In genomic region chr17:58041178-58041577, GRCm38 (mm10) we compare ENCODE assay signal across 18 mouse cellular contexts.
DNase-seq lines count a peak whose midpoint lies in the region; ATAC-seq and TF ChIP-seq lines count a peak whose summit lies in the region.
"Had no signal": no experiment of that assay in that cellular context is flagged by ENCODE, and none has a peak within 500 bp of the region (broad histone marks: within the 10 kb centered on the region; RNA-seq: fewer than 3 reads in every experiment).

No protein-coding gene starts in this region.

- no peaks in the 10 kb centered on the region for H3K4me1 ChIP-seq in forebrain, embryonic 13.5 days
- no peaks in the 10 kb centered on the region for H3K4me1 ChIP-seq in forebrain, embryonic 12.5 days
- H3K4me1 ChIP-seq in limb, embryonic 14.5 days (ENCODE audit: control insufficient read depth, insufficient read depth, low read length) = no peaks in the 10 kb centered on the region
- no peaks in the 10 kb centered on the region for H3K4me1 ChIP-seq in liver, embryonic 11.5 days (replicated peaks; ENCODE audit: control insufficient read depth, insufficient read depth, low read length)
- H3K4me1 ChIP-seq: heart, embryonic 12.5 days; megakaryocyte, embryonic 14.5 days had no signal

- H3K4me2 ChIP-seq in forebrain, embryonic 13.5 days = no peak overlapping the region
- no peak overlapping the region for H3K4me2 ChIP-seq in forebrain, embryonic 12.5 days
- H3K4me2 ChIP-seq in limb, embryonic 14.5 days (replicated peaks; ENCODE audit: low read depth, low read length, severe bottlenecking) = no peak overlapping the region
- H3K4me2 ChIP-seq in liver, embryonic 11.5 days = no peak overlapping the region
- H3K4me2 ChIP-seq: heart, embryonic 12.5 days; hindbrain, embryonic 14.5 days had no signal

- ATAC-seq in forebrain, embryonic 13.5 days = peak; percentile 77
- ATAC-seq in forebrain, embryonic 12.5 days (ENCODE audit: low FRiP score) = no peak
- peak; percentile 89 for ATAC-seq in limb, embryonic 14.5 days (ENCODE audit: low FRiP score, low read depth)
- no peak for ATAC-seq in liver, embryonic 11.5 days (replicated peaks; ENCODE audit: low FRiP score)
- ATAC-seq: liver, postnatal 0 days; midbrain, embryonic 16.5 days had no signal

- no peak overlapping the region for H3K9ac ChIP-seq in forebrain, embryonic 13.5 days
- H3K9ac ChIP-seq in forebrain, embryonic 12.5 days = no peak overlapping the region
- H3K9ac ChIP-seq in limb, embryonic 14.5 days (ENCODE audit: low read depth, low read length, severe bottlenecking) = no peak overlapping the region
- H3K9ac ChIP-seq in liver, embryonic 11.5 days (ENCODE audit: low read depth, low read length) = no peak overlapping the region
- H3K9ac ChIP-seq: heart, embryonic 12.5 days; hindbrain, embryonic 14.5 days; liver, postnatal 0 days had no signal

- no peak overlapping the region for H3K4me3 ChIP-seq in forebrain, embryonic 13.5 days
- no peak overlapping the region for H3K4me3 ChIP-seq in forebrain, embryonic 12.5 days (replicated peaks)
- H3K4me3 ChIP-seq in limb, embryonic 14.5 days (replicated peaks; ENCODE audit: low read length) = no peak overlapping the region
- no peak overlapping the region for H3K4me3 ChIP-seq in liver, embryonic 11.5 days (ENCODE audit: low read depth, low read length)
- H3K4me3 ChIP-seq: erythroblast, embryonic 14.5 days; heart, embryonic 12.5 days; left cerebral cortex, adult 2 months; megakaryocyte, embryonic 14.5 days had no signal

- no peak overlapping the region for H3K27ac ChIP-seq in forebrain, embryonic 13.5 days
- H3K27ac ChIP-seq in forebrain, embryonic 12.5 days = no peak overlapping the region
- H3K27ac ChIP-seq in limb, embryonic 14.5 days (replicated peaks; ENCODE audit: low read depth, low read length) = no peak overlapping the region
- H3K27ac ChIP-seq in liver, embryonic 11.5 days (ENCODE audit: low read depth, low read length) = no peak overlapping the region
- H3K27ac ChIP-seq: hindbrain, embryonic 14.5 days; left cerebral cortex, adult 2 months had no signal

- peak; percentile 0 for DNase-seq in kidney, postnatal 14 days
- no peak for DNase-seq in kidney, postnatal 25 days
- DNase-seq in brain, embryonic 14.5 days (ENCODE audit: low read depth) = peak; percentile 34
- peak; percentile 19 for DNase-seq in limb, embryonic 14.5 days (ENCODE audit: low spot score)
- no peak for DNase-seq in Muller cell, postnatal 12 days (ENCODE audit: inconsistent ontology term)
- no peak for DNase-seq in liver, embryonic 11.5 days (ENCODE audit: low spot score)
- DNase-seq: cerebellum, adult 11 months; cerebellum, postnatal 14 days; liver, postnatal 0 days; thymus, postnatal 25 days had no signal

- TF ChIP-seq POLR2A in brain, embryonic 14.5 days (IDR thresholded peaks at IDR 0.05; ENCODE audit: borderline replicate concordance, extremely low read depth, insufficient read depth, insufficient read length, poor library complexity, severe bottlenecking) = no peak
- no peak for TF ChIP-seq POLR2A in limb, embryonic 14.5 days (IDR thresholded peaks at IDR 0.05; ENCODE audit: borderline replicate concordance, extremely low read depth, insufficient read depth, insufficient read length)

- no peaks in the 10 kb centered on the region for H3K27me3 ChIP-seq in forebrain, embryonic 13.5 days
- no peaks in the 10 kb centered on the region for H3K27me3 ChIP-seq in forebrain, embryonic 12.5 days
- H3K27me3 ChIP-seq in limb, embryonic 14.5 days (ENCODE audit: control insufficient read depth, insufficient read depth, low read length) = no peaks in the 10 kb centered on the region
- H3K27me3 ChIP-seq in liver, embryonic 11.5 days (replicated peaks; ENCODE audit: control insufficient read depth, insufficient read depth, low read length) = no peaks in the 10 kb centered on the region
- H3K27me3 ChIP-seq: heart, embryonic 12.5 days; megakaryocyte, embryonic 14.5 days had no signal

- no peaks in the 10 kb centered on the region for H3K9me3 ChIP-seq in forebrain, embryonic 13.5 days (replicated peaks)
- no peaks in the 10 kb centered on the region for H3K9me3 ChIP-seq in forebrain, embryonic 12.5 days
- H3K9me3 ChIP-seq in limb, embryonic 14.5 days (ENCODE audit: control insufficient read depth, low read length) = no peaks in the 10 kb centered on the region
- no peaks in the 10 kb centered on the region for H3K9me3 ChIP-seq in liver, embryonic 11.5 days (ENCODE audit: control insufficient read depth, low read length)
- H3K9me3 ChIP-seq: heart, embryonic 12.5 days had no signal

- 83% methylated on average over 2 of the region's 2 CpGs for WGBS in forebrain, embryonic 13.5 days
- 71% methylated on average over 2 of the region's 2 CpGs for WGBS in forebrain, embryonic 12.5 days
- 87% methylated on average over 2 of the region's 2 CpGs for WGBS in limb, embryonic 14.5 days
- 67% methylated on average over 2 of the region's 2 CpGs for WGBS in liver, embryonic 11.5 days

- TF ChIP-seq CTCF in brain, embryonic 14.5 days (IDR thresholded peaks at IDR 0.05; ENCODE audit: borderline replicate concordance, extremely low read depth, insufficient read depth, insufficient read length) = no peak

- no peaks in the 10 kb centered on the region for H3K36me3 ChIP-seq in forebrain, embryonic 13.5 days (ENCODE audit: poor library complexity, severe bottlenecking)
- H3K36me3 ChIP-seq in forebrain, embryonic 12.5 days (replicated peaks) = no peaks in the 10 kb centered on the region
- H3K36me3 ChIP-seq in limb, embryonic 14.5 days (ENCODE audit: control insufficient read depth, insufficient read depth, low read length) = no peaks in the 10 kb centered on the region
- H3K36me3 ChIP-seq in liver, embryonic 11.5 days (ENCODE audit: control insufficient read depth, insufficient read depth, low read length) = no peaks in the 10 kb centered on the region
- H3K36me3 ChIP-seq: heart, embryonic 12.5 days had no signal

Comparison
In these comparisons a context has a peak if more than half of its experiments do, and no peak if none do; other contexts are left out.
1. ATAC-seq: peak in forebrain, embryonic 13.5 days (single experiment) and limb, embryonic 14.5 days (single experiment); none in forebrain, embryonic 12.5 days (single experiment) and liver, embryonic 11.5 days (single experiment).
2. DNase-seq: peak in kidney, postnatal 14 days (single experiment), brain, embryonic 14.5 days (single experiment) and limb, embryonic 14.5 days (single experiment); none in kidney, postnatal 25 days (0 of 2), Muller cell, postnatal 12 days (single experiment) and liver, embryonic 11.5 days (single experiment).